Mouse (Mus musculus): Measurements from ENCODE around the gene Ubxn10.

Gene Ubxn10

DNA sequence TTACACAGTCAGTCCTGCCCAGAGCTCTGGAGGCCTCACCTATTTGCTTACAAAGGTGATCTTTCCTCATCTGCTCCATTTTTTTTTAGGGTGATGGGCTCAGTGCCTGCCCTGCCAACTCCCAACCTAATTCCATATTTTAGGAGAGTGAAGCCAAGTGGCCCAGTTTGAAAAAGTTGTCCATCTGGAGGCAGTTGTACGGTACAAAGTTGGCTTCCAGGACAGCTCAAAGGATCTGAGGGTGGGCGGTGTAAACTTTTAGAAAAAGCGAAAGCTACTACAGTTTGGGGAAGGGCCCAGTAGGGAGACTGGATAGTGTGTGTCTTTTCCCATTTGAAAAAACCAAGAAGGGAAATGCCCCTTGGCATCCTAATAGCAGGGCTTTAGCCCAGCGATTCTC lies 2.1 kb downstream of the Ubxn10 start:
- DNase-seq (ENCODE audit: extremely low spot score, low read depth, low spot score) = no peak

DNA sequence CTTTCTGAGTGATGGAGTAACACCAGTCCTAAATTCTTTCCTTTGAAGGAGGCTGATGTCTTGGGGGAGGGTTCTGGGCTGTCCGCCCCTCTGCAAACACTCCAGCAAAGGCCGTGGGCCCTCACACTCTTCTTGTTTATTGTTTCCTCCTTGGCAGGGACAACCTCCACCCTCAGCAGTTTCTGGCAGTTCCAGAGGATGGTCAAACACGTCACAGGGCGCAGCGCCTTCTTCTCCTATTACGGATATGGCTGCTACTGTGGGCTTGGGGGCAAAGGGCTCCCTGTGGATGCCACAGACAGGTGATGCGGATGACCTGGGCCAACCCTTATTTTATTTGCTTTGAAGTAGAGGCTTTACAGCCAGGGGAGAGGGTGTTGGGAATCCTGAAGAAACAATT lies 2.9 kb downstream of the Ubxn10 start:
- DNase-seq (ENCODE audit: extremely low spot score, low read depth, low spot score) = no peak

DNA sequence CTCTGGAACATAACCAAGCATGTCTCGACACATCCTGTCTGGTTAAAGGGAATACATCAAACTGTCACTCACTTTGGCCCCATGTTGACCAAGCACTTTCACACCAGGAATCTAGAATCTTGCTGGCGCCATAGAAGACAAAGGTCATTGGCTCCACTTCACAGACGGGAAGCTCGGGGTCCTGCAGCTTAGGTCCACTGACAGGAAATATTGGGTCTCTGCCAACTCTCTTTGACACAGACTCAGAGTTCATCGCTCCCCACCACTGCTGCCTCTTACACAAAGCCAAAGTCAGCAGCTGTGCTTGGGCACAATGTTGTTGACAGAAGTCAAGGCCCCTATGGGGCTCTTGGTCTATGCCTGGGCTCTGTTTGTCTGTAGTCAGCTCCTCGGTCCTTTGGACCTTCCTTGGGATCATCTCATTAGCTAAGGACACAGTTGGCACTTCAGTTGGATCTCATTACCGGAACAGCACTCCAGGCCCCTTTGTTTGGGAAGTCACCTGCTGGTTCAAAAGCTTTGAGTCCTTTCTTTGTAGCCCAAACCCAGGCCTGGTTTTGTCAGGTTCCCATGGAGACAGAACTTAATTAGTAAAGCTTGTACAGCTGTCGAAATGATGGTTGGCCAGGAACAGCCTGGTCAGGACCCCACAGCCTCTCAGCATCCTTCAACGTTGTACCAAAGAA lies 7.8 kb downstream of the Ubxn10 start:
- no peak for DNase-seq (ENCODE audit: extremely low spot score, low read depth, low spot score)

DNA sequence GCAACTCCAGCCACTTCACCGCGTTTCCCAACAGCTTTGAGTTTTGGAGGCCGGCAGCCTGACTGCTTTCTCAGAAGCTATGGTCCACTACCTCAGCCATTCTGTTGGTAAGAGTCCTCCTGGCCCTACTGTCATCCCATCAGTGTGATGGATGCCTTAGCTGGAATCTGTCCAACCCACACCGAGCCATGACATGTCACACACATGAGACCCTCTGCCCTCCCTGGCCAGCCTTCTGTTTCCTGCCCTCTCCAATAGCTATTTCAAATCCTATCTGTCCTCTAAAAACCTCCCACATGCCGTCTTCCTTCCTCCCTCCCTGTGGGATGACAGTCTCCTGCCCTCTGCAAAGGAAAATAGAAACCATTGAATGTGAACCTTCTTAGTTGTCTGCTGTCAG lies 11.2 kb downstream of the Ubxn10 start:
- no peak for DNase-seq (ENCODE audit: extremely low spot score, low read depth, low spot score)

DNA sequence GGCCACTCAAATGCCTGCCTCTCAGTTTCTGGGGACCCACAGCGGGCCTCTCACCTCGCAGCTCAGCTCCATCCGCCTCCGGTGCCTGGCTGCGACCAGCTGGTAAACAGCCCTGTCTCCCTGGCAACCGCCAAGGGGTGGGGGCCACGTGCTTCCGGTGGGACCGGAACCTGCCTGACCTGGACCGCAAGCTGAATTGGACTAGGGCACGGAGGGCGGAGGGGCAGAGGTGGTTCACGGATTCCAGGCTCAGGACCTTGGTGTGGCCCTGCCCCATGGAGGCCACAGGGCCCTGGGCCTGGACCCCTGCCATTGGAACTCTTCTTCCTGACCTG lies 11.9 kb downstream of the Ubxn10 start:
- DNase-seq (ENCODE audit: extremely low spot score, low read depth, low spot score) = no peak

DNA sequence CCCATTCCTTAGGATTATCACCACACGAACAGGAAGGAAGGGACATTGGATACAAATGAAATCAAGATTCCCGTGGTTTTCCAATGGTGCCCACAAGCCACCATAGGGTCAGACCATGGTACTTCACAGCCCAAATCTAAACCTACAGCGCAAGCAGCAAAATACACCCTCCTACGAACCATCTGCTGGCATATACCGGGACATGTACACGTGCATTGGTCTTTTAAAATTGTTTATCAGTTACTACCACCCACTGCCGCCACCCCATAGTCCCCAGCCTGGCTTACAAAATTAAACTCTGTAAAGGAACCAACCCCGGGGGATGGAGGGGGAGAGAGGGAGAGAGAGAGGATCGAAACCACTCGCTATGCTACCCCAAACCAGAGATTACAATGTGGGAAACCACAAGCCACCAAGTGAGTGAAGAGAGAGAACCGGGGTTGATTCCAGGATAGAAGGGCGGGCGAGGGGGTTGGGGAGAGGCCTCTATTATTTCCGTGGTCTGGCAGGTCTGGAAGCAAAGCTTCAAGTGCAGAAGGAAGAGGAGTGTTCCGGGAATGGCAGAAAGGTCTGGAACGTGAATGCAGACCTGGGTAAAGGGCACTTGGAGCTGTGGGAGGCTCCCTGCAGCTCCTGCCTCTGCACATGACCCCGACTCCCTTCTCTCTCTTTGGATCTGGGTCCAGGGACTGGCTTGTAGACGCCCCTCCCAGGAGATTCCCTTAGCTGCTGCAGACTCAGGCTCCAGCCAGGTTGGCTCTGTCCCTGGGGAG lies 12.4 kb downstream of the Ubxn10 start, which contains the start of gene Pla2g2c:
Gene Pla2g2c, plus strand, starts transcription at position 439 of the 773 bp plus-strand sequence.
- DNase-seq (ENCODE audit: extremely low spot score, low read depth, low spot score) = no peak

DNA sequence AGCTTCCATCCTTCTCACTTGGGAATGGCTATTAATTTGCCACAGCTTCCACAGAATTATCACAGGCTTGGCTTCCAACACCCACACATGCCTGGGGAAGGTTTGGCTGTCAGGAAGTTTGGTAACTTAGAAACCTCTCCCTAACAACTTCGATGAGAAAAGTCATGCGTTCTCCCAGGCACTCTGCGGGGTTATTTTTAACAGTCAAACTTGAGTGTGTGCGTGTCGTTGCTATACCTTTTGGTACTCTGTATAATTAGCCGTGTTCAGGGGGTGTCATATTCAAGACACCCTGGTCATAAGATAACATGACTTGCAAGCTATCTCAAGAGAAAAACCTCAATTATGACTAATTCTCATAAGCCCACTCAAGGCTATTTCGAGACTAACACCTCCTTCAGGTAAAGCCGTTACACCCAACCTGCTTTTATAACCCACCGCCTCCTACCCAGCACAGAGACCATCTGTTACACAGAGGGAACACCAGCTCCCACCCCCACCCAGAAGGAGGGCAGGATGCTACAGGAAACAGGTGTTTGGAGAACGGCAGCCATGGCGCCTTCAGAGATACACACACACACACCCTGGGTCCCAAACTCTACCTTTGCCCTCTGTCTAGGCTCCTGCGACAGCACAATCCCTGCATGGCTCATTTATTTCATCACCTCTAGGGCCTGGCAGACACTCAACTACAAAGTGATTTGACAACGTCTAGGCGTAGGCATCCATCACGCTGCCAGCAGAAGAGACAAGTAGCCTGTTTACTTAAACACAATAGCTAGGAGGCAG lies 13.3 kb downstream of the Ubxn10 start:
- DNase-seq (ENCODE audit: extremely low spot score, low read depth, low spot score) = no peak

DNA sequence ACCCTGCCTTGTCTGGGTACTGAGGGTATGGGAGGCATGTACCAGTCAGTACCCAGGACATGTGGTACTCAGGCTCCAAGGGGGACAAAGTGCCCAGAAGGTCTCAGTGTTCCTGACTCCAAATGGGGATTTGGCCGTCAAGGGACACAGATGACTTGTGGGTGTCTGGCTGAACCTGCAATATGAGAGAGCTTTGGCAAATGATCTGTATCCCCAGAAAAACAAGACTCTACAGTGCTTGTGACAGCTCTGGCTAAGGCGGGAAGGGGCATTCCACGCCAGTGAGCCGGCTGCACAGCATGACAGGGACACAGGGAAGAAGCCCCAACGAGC lies 17.7 kb downstream of the Ubxn10 start:
- DNase-seq (ENCODE audit: extremely low spot score, low read depth, low spot score) = no peak

DNA sequence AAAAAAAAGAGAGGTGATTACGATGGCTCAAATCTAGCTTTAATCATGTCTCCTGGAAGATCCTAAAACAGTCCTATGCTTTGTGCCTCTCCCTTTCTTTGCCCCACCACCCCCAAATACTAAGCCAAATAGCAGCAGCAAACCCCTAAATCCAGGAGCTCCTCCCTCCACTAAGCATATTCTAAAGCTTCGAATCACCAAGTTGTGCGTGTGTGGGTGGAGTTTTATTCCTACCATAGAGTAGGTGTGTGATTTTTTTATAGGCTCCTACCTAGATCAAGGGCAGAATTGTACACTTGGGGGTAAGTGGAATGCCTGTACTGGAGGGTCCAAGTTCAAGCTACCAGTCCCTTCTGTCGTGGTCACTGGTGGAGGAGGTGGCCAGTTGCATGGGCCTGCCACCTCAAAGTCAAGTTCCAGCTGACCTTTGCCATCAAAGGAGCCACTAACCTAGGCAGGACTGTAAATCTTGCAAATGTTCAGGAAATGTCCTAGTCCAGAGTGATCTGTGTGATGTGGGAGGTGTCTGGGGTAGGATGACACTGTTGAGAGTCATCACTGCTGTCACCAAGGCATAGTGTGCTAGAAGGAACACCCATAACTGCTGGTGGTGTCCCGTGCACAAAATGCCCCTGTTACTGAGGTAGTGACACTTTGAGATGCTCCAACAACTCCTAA lies 18.2 kb downstream of the Ubxn10 start:
- no peak for DNase-seq (ENCODE audit: extremely low spot score, low read depth, low spot score)

DNA sequence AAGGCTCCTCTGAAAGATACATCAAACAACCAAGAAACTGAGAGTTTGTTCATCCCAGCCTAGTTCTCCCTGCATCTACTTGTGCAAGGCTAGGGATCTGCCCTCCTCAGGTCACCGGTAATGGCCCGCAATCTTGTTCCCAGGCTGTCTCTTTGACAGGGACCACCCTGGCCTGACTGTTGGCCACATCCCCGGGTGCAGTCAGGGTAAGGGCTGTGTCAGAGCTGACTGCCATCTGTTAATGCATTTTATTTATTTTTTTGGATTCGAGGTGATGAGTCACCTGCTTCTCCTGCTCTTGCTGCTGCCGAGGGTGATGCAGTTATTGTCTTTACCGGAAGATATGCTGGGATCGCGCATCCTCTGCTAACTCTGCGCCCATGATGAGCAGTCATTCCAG lies 20.3 kb downstream of the Ubxn10 start:
- no peak for DNase-seq (ENCODE audit: extremely low spot score, low read depth, low spot score)

DNA sequence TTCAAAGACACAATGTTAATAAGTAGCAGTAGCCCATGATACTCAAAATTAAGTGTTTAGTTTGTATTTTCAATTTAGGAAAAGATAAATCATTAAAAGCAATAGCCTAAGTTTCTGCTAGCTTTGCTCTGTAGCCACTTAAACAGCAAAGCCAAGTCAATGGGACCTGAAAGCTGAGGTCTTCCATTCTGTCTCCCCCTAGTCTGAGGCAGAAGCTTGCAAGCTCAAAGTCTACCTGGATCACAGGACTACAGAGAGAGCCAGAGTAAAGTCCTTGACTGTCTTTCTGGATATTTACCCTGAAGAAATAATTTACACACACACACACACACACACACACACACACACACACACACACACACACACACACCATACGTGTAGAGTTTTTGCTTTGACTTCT lies 22.8 kb downstream of the Ubxn10 start:
- DNase-seq (ENCODE audit: extremely low spot score, low read depth, low spot score) = no peak

DNA sequence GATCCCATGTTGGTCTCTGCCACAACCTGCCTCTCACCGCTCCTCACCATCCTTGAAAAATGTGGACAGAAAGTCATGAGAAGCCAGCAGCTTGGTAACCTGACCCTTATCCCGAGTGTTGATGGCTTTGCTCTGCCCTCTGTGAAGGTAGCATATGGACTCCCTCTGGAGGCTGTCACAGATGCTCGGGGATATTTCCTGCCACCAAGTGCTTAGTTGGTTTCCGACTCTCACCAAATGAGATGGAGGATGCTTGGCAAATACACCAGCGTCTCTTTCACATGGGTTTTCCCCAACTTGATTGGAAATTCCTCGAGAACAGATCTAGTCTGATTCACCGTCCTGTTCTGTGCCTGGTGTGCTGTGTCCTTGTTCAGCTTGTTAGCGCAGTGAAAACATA lies 24.3 kb downstream of the Ubxn10 start:
- no peak for DNase-seq (ENCODE audit: extremely low spot score, low read depth, low spot score)

DNA sequence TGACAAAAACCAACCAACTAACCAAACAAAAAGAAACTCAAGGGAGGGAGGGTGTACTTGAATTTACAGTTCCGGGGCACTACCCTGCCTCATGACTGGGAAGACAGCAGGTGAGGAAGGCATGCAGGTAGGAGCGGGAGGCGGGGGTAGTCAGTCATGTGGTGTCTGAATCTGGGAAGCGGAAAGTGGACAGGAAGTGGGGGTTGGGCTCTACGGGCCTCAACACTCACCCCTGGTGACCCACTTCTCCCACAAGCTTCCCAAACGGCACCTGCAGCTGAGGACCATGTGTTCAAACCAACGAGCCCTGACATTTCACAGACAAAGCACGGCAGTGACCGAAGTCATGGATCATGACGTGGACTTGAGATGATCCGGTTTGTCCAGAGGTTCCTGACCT lies 24.9 kb downstream of the Ubxn10 start:
- DNase-seq (ENCODE audit: extremely low spot score, low read depth, low spot score) = no peak

DNA sequence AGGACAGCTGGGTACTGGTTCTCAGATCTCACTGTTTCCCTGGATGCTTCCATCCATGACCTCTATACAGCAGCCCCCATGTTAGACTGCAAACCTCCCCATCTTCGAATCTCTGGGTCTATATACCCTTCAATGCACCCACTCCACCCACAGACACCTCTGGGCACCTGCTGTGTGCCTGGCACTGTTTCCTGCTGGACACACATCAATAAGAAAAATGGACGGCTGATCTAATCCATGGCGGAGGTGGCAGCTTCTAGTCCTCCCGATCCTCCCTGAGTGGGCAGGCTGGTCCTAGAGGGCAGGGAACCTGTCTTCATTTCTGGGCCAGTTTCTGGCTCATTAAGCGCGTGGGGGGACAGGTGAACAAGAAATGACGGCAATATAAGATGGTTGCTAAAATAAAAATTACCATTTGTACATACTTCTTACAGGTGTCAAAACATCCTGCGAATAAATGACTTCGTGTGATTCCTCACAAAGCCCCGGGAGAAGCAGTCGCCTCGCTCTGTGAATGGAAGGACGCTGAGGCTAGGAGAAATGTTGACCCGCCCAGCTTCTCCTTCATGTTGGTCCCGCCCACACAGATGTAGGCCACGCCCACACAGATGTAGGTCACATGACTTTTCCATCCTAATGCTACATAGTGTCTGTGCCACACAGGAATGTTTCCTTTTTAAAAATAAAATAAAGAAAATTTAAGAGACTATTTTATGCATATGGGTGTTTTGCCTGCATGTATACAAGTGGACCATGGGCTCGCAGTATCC lies 25.7 kb downstream of the Ubxn10 start:
- no peak for DNase-seq (ENCODE audit: extremely low spot score, low read depth, low spot score)

DNA sequence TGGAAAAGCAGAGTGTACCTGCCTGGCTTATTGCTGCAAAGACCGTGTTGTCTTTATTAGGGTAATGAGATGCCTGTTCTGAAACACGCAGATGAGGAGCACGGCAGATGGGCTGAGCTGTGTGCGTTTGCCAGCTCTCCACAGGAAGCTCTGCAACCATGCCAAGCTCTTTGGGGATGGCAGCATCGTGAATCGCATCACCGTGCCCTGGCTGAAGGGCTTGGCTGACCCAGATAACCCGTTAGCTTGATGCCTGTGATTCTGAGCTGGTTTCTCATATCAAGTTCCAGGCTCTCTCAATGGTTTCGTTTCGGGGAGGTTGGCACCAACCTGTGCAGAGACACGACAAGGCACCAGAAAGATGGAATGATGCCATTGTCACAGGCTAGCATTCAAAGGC lies 26.3 kb downstream of the Ubxn10 start:
- no peak for DNase-seq (ENCODE audit: extremely low spot score, low read depth, low spot score)

DNA sequence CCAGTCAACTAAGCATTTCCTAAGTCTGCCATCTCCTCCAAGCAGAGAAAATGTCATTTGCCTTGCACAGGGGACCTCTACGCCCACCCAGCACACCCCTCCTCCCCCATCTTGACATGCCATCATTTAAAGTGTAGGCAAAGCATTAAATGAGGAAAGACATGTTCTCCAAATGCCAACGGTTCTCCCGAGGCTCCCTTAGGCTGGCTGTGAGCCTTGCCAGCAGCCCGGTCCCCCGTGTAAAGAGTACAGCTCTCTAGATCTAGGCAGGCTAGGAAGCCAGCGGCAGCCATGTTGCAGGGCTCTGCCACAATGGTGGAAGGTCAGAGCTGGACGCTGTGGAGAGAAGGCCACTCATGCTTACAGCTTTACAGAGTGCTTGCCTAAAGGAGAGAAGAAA lies 27.0 kb downstream of the Ubxn10 start:
- DNase-seq (ENCODE audit: extremely low spot score, low read depth, low spot score) = no peak

DNA sequence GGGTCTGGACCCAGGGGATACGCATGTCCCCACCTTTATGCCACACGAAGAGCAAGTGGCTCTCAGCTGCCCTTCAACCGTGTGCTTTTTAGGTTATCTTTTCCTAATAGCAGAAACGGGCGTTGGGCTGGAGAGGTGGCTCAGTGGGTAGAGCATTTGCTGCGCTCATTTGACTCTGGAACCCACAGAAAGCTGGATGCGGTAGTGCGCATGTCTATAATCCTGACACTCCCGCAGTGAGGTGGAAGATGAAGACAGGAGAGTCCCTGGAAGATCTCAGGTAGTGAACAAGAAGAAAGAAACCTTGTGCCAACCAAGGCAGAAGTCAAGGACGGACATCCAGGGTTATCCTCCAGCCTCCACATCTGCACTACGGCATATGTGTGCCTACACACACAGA lies 27.7 kb downstream of the Ubxn10 start:
- DNase-seq (ENCODE audit: extremely low spot score, low read depth, low spot score) = no peak

DNA sequence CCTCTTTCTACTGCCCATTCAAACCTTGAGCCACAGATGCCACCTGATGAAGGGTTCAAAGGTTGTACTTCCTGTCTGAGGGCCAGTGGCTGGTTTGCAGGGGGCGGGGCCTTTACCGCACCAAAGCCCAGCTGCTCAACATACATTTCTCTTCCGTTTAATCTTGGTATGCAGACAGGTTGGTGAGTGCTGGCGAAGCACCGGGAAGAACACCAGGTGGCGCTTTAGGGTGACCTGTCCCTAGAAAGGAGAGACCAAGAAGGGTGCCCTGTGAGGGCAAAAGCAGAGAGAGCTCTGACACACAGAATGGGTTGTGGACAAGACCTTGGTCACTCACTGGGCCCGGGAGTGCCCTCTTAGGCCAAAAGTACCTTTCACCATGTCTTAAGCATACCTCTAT lies 28.3 kb downstream of the Ubxn10 start:
- DNase-seq (ENCODE audit: extremely low spot score, low read depth, low spot score) = no peak

DNA sequence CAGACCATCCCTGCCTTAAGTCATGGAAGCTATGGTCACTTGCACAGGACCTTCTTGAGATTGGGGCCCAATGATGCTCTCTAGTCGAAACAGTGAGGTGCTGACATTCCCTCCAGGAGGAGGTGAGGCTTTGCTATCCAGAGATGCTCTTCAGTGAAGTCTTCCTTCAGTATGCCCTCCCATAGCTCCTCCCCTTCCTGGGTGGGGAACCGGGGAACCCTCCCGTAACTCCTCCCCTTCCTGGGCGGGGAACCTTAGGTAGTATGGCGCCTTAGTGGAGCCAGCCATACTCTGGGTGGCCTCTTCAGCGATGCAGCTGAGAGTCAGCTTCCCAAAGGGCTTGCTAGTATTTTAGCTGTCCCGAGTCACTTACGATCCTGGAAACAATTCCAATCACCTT lies 30.3 kb downstream of the Ubxn10 start:
- no peak for DNase-seq (ENCODE audit: extremely low spot score, low read depth, low spot score)

DNA sequence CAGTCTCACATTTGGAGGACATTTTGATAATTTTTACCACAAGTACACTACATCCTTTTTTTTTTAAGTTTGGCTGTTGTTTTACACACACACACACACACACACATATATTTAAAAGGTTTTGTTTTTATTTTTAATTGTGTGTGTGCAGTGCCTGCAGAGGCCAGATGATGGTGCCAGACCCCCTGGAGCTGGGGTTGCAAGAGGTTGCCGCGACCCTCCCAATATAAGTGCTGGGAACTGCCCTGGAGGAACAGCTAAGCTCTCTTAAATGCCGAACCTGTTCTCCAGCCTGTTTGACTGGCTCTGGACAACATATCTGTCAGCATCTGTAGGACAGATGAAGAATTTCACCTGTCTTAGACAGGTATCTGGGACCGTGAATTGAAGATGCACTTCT lies 32.8 kb downstream of the Ubxn10 start:
- DNase-seq (ENCODE audit: extremely low spot score, low read depth, low spot score) = no peak

DNA sequence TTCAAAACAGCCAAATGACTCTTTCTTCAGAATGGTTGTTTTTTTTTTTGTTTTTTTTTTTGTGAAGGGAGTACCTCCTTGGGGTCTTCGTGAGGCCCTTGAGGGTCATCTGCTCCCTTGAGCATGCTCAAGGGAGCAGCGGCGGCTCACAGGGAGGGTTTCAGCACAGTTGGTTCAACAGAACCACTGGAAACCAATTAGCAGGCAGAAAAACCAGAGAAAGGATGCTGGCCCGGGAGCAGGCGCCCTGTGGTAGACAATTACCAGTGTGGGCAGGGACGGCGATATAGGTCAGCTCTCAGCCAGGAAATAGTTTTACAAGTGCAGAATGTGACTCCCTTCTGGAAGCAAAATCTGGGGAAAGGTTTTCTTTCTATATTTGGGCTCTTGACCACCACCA lies 33.4 kb downstream of the Ubxn10 start:
- no peak for DNase-seq (ENCODE audit: extremely low spot score, low read depth, low spot score)
